Mouse (Mus musculus): ENCODE data around the gene E130218I03Rik.

GRCm38 (mm10) chr4:134268102-134268655 lies 24.7 kb downstream of the E130218I03Rik start:
- TF ChIP-seq CTCF (conservative IDR thresholded peaks at IDR 0.05; ENCODE audit: insufficient read depth, insufficient read length, low read depth, low read length) (no peak), POLR2A (IDR thresholded peaks at IDR 0.05; ENCODE audit: low read depth, low read length) (no peak)

Measured in kidney, adult 2 months (tissue).